Mouse (Mus musculus): Measurements from ENCODE around the gene Mob3c.

Mob3c gene

DNA sequence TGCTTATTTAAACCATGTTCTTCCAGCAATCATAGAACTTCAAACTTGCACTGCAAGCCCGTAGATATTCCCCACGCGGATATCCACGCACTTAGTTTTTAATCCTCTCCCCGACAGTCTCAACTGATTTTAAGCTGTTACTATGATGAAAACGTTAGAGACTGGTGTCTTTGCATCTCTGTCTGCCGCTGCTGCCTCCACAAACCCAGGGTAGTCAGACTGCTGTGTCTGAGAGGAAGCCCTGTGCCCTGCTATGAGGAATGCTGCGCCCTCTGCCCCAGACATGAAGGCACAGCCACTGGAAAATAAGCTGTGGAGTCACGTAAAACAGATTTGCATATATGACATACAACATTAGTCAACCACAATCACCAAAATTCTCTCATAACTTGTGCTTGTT lies 50.9 kb downstream of the Mob3c start:
- no peak for DNase-seq (ENCODE audit: low read depth, low spot score)

- DNase-seq (ENCODE audit: low read depth, low spot score): no peak
Observed at GRCm38 (mm10) chr4:115881183-115881582, 53.3 kb downstream of the Mob3c start.

GRCm38 (mm10) chr4:115882195-115882594 lies 54.3 kb downstream of the Mob3c start:
- no peak for DNase-seq (ENCODE audit: low read depth, low spot score)

DNA sequence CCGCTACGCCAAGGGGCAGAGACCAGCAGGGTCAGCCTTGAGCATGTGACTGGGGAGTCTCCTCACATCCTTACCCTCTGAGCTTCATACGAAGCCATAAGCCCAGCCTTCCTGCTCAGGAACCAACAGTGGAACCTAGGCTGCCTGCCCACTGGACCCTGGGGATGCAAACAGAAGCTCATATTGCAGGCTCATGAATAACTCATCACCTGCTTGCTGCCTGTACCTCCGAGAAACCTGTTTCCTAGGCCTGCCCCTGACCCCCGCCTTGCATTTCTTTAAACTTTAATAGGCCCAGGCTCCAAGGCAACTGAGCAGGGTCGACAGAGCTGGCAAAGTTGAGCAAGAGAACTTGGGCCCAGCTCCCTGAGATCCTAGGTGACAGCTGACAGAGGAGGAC lies 56.1 kb downstream of the Mob3c start, which contains the start of gene Kncn:
Gene Kncn (plus strand): TSS at position 379 of the 400 bp plus-strand sequence.
- DNase-seq (ENCODE audit: low read depth, low spot score): no peak

Data from embryo, embryonic 11.5 days (tissue).